Mouse (Mus musculus) hindbrain, postnatal 0 days (tissue): ENCODE measurements around the gene Chrnb4. TPM values are rescaled to one million over a fixed set of nuclear protein-coding genes. Genes with fewer than 3 reads are reported as not detected.

Experiments
- ATAC-seq: fragments of 200-750 bp; cut with Nextera tagmentation; 2 replicates; pipeline ENCODE4 v1.8.0; 2017; ENCODE audit warnings: mild to moderate bottlenecking, moderate TSS enrichment, moderate library complexity
- DNase-seq: peaks from one replicate; pipeline ENCODE4 v3.0.0-alpha.2; 2015; ENCODE audit warnings: low spot score
- H3K27ac ChIP-seq: fragments of 300-500 bp; sonication (generic); 2 replicates; pipeline ENCODE4 v1.5.1; 2014; ENCODE audit warnings: mild to moderate bottlenecking
- H3K27me3 ChIP-seq: fragments of 300-500 bp; sonication (generic); 2 replicates; pipeline ENCODE4 v1.6.1; 2014; ENCODE audit warnings: low read length, mixed read lengths; ENCODE audit not compliant: insufficient read depth
- H3K36me3 ChIP-seq: fragments of 300-500 bp; sonication (generic); 2 replicates; pipeline ENCODE4 v1.6.1; 2014; ENCODE audit warnings: low read length, mixed read lengths; ENCODE audit not compliant: insufficient read depth
- H3K4me1 ChIP-seq: fragments of 300-500 bp; sonication (generic); 2 replicates; pipeline ENCODE4 v1.6.1; 2014; ENCODE audit warnings: antibody characterized with exemption, low read length, mixed read lengths; ENCODE audit not compliant: insufficient read depth
- H3K4me2 ChIP-seq: fragments of 300-500 bp; sonication (generic); 2 replicates; pipeline ENCODE4 v1.6.1; 2014; ENCODE audit warnings: low read depth, mild to moderate bottlenecking, low read length, moderate library complexity, mixed read lengths
- H3K4me3 ChIP-seq: fragments of 300-500 bp; sonication (generic); 2 replicates; pipeline ENCODE4 v1.5.1; 2014; ENCODE audit warnings: low read length
- H3K9ac ChIP-seq: fragments of 300-500 bp; sonication (generic); replicated peaks from 2 replicates; pipeline ENCODE4 v1.6.1; 2014; ENCODE audit warnings: mild to moderate bottlenecking, low read length, moderate library complexity, mixed read lengths
- H3K9me3 ChIP-seq: fragments of 300-500 bp; sonication (generic); 2 replicates; pipeline ENCODE4 v1.6.1; 2016; ENCODE audit warnings: low read length, mixed read lengths
- CTCF ChIP-seq: IDR thresholded peaks from 2 replicates; pipeline ENCODE4 v1.5.1; 2016; ENCODE audit warnings: antibody characterized with exemption, control low read depth, low read depth
- whole genome bisulfite sequencing: fragments of 180-500 bp; shearing (Covaris S2); extraction: QIAGEN DNeasy Blood & Tissue Kit; methylation state at CpG from one replicate; pipeline ENCODE4 v1.1.7; 2014; 5-methylcytosine and 5-hydroxymethylcytosine counted together
- polyA plus RNA-seq: library from polyadenylated mRNA; unstranded; fragments of >200 nt; fragmentation: Nextera tagmentation; extraction: Ambion mirVana; gene quantifications from 2 replicates; pipeline ENCODE4 v1.2.1, GENCODE M21; 2015
- total RNA-seq: library from RNA; depleted of rRNA; stranded (reverse); fragments of >200 nt; gene quantifications from 2 replicates; pipeline ENCODE4 v1.2.3, GENCODE M21; 2014; rRNA removed

Gene Chrnb4
- total RNA-seq (2.6 and 3.1 TPM in 2 replicates), polyA plus RNA-seq (2.2 and 2.4 TPM in 2 replicates)

DNA sequence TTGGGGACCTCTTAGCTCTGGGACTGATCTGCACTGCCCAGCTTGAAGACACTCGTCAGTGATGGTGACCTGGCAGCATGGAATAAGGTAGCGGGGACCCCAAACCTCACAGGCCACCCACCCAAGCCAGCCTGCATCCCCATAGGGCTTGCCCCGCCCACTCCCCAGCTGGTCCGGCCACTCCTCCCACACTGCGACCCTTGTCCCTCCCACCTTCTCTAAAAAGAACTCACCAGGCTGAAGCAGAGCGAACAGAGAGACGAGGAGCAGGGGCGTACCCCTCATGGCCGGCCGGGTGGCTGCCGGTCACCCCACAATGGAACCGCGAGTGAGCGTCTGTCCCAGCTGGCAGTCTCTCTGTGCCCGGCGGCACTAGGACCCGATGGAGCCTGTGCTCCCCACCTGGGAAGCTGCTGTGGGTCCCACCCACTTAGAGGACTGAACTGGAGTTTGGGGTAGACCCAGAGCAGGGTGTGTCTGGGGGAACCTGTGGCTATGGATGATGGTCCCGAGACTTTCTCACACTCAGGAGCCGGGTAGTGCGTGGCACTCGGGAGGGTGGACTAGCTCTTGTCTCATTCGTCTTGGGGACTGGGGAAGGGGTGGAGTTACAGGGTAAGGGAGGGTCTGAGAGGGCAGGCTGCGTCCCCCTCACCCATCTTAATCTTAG lies at the start of gene Chrnb4:
Gene Chrnb4 (minus strand): TSS at position 569 of the 670 bp plus-strand sequence.
- DNase-seq = no peak
- peak; percentile 66 for ATAC-seq
- Histone ChIP-seq H3K27ac (no peak within 1 kb of the TSS), H3K9me3 (no peaks in the 10 kb centered on the region), H3K27me3 (no peaks in the 10 kb centered on the region; the same call in 1 of the 2 replicates), H3K4me3 (peak within 1 kb of the TSS; percentile 41), H3K36me3 (no peaks in the 10 kb centered on the region), H3K4me1 (no peaks in the 10 kb centered on the region; the same call in 1 of the 2 replicates), H3K9ac (0 out of 2 replicates have a peak within 1 kb of the TSS, but pooled peaks have one; percentile 2), H3K4me2 (peak within 1 kb of the TSS; percentile 91)
- WGBS = under 1% methylated on average over 23 of the region's 23 CpGs
- TF ChIP-seq CTCF = no peak

DNA sequence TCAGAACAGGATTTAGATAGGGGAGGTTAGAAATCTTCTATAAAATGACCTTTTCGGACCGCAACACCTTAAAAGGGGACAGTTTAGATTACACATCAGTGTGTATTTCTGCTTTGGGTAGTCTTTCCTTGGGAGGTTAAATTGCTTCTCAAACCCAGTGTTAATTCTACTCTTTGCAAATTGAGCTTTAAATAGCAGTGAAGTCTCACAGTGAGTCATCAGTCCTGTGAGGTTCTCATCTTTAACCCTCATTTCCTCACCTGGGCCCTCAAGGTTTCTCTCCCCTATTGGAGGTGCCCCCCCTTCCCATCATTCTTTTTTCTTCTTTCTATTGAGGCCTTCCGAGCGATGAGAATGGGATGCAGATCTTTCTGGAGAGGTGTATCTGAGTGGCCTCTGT lies 48.3 kb upstream of the Chrnb4 start:
- H3K27me3 ChIP-seq = no peaks in the 10 kb centered on the region
- H3K4me1 ChIP-seq = no peaks in the 10 kb centered on the region
- ATAC-seq = no peak
- TF ChIP-seq CTCF = no peak
- no peak overlapping the region for H3K27ac ChIP-seq
- no peak overlapping the region for H3K4me3 ChIP-seq
- no peaks in the 10 kb centered on the region for H3K36me3 ChIP-seq
- DNase-seq = no peak
- no peak overlapping the region for H3K9ac ChIP-seq
- no peak overlapping the region for H3K4me2 ChIP-seq
- 94% methylated on average over 4 of the region's 4 CpGs for WGBS
- no peaks in the 10 kb centered on the region for H3K9me3 ChIP-seq

GRCm38 (mm10) chr9:55096033-55096432 lies 47.5 kb upstream of the Chrnb4 start:
- Histone ChIP-seq H3K9ac (no peak overlapping the region), H3K4me1 (no peaks in the 10 kb centered on the region), H3K4me2 (no peak overlapping the region), H3K27ac (no peak overlapping the region), H3K9me3 (no peaks in the 10 kb centered on the region), H3K27me3 (no peaks in the 10 kb centered on the region), H3K4me3 (no peak overlapping the region), H3K36me3 (no peaks in the 10 kb centered on the region)
- TF ChIP-seq CTCF = no peak
- ATAC-seq (no peak), DNase-seq (no peak)
- WGBS = 63% methylated on average over 3 of the region's 3 CpGs

DNA sequence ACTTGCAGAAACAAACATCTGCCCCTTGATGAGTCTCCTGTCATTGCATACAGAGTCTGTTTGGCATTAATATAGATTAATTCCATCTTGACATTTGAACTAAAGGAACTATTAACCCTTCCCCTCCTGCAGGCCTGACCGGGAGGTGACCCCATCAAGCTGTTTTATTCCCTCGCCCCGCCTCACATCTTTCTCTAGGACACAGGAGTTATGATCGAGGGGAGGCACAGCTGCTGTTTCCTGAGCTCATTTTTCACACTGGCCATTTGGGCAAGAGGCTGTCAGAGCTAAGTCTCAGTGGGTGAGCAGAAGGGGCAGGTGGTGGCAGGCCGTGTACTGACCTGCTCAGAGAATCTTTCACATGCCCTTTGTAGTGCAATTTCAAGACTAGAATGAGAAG lies 41.6 kb upstream of the Chrnb4 start:
- Histone ChIP-seq H3K4me3 (no peak overlapping the region), H3K27ac (no peak overlapping the region), H3K36me3 (no peaks in the 10 kb centered on the region), H3K27me3 (no peaks in the 10 kb centered on the region), H3K9me3 (no peaks in the 10 kb centered on the region), H3K9ac (no peak overlapping the region), H3K4me1 (no peaks in the 10 kb centered on the region), H3K4me2 (no peak overlapping the region)
- DNase-seq (peak; percentile 15), ATAC-seq (no peak)
- TF ChIP-seq CTCF = no peak
- 28% methylated on average over 5 of the region's 5 CpGs for WGBS

- Histone ChIP-seq H3K4me3 (no peak overlapping the region), H3K27ac (no peak overlapping the region), H3K27me3 (no peaks in the 10 kb centered on the region), H3K4me1 (no peaks in the 10 kb centered on the region), H3K9me3 (no peaks in the 10 kb centered on the region), H3K36me3 (no peaks in the 10 kb centered on the region), H3K4me2 (no peak overlapping the region), H3K9ac (no peak overlapping the region)
- WGBS = 61% methylated on average over 2 of the region's 2 CpGs
- DNase-seq = no peak
- TF ChIP-seq CTCF = no peak
- ATAC-seq = no peak
Measured at GRCm38 (mm10) chr9:55089226-55089625, 40.6 kb upstream of the Chrnb4 start.

DNA sequence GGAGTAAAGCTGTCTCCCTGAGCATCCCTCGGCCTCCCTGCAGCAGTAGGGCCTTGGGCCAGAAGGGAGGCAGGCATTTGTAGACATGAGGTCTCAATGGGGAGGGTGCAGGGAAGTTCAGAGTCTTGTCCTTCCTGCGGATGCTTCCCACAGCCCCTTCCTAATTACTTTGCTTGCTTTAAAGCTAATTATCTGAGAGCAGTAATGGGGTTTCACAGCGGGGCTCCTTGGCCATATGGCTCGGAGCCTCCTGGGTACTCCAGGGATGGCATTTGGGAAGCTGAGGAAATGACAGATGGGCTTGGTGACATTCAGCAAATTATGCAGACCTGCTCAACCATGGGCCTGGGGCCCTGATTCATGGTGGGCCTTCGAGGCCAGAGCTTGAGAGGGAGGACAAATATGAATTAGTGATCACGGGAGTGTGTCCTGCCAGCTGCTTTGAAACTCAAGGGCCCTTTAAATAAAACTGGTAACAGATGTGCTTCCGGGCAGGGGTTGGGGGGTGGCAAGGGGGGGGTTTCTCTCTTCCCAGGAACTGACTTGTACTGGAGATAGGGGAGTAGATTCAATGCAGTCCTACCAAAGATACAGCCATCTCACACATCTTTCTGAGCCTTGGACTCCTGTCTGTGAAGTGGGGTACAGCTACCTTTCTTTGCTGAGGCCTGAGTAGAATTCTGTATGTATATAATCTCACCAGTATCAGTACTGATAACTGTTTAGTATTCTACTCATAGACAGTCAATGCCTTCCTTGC lies 34.8 kb upstream of the Chrnb4 start:
- Histone ChIP-seq H3K4me3 (no peak overlapping the region), H3K27ac (0 out of 2 replicates have a peak overlapping the region, but pooled peaks have one; percentile 16), H3K9me3 (no peaks in the 10 kb centered on the region), H3K27me3 (no peaks in the 10 kb centered on the region), H3K9ac (no peak overlapping the region), H3K4me2 (no peak overlapping the region), H3K4me1 (no peaks in the 10 kb centered on the region), H3K36me3 (no peaks in the 10 kb centered on the region)
- DNase-seq (peak; percentile 91), ATAC-seq (peak; percentile 93)
- TF ChIP-seq CTCF = no peak
- WGBS = 18% methylated on average over 7 of the region's 7 CpGs

- H3K9me3 ChIP-seq = no peaks in the 10 kb centered on the region
- peaks cover 6% of the 10 kb centered on the region; the same call in 1 of the 2 replicates for H3K4me1 ChIP-seq
- H3K27ac ChIP-seq = peak overlapping the region; percentile 38; the same call in 1 of the 2 replicates
- H3K27me3 ChIP-seq = no peaks in the 10 kb centered on the region
- TF ChIP-seq CTCF = no peak
- DNase-seq (no peak), ATAC-seq (no peak)
- H3K9ac ChIP-seq = no peak overlapping the region
- no peak overlapping the region for H3K4me3 ChIP-seq
- WGBS = 38% methylated on average over 5 of the region's 5 CpGs
- no peaks in the 10 kb centered on the region for H3K36me3 ChIP-seq
- no peak overlapping the region for H3K4me2 ChIP-seq
Measured at GRCm38 (mm10) chr9:55067965-55068265, 19.3 kb upstream of the Chrnb4 start.
